Mouse (Mus musculus) large intestine, adult 2 months (tissue): ENCODE data around the gene Ano8. TPM values are rescaled to one million over a fixed set of nuclear protein-coding genes. Genes with fewer than 3 reads are reported as not detected.
A peak's percentile ranks its signal among the peaks of the same experiment; 100 is the strongest.

Experiments
- DNase-seq: peaks from one replicate; pipeline ENCODE4 v3.0.0-alpha.2; 2012; ENCODE audit warnings: low read depth, low spot score
- WGBS: fragments of 180-500 bp; shearing (Covaris S2); methylation state at CpG from one replicate; pipeline ENCODE4 v1.1.7; 2018; 5-methylcytosine and 5-hydroxymethylcytosine counted together
- polyA plus RNA-seq: library from polyadenylated mRNA; depleted of rRNA; stranded (reverse); fragments of >200 nt; gene quantifications from 2 replicates; pipeline ENCODE4 v1.2.3, GENCODE M21; 2012

The Ano8 gene
- polyA plus RNA-seq, 1 experiment, result 7.3 TPM

DNA sequence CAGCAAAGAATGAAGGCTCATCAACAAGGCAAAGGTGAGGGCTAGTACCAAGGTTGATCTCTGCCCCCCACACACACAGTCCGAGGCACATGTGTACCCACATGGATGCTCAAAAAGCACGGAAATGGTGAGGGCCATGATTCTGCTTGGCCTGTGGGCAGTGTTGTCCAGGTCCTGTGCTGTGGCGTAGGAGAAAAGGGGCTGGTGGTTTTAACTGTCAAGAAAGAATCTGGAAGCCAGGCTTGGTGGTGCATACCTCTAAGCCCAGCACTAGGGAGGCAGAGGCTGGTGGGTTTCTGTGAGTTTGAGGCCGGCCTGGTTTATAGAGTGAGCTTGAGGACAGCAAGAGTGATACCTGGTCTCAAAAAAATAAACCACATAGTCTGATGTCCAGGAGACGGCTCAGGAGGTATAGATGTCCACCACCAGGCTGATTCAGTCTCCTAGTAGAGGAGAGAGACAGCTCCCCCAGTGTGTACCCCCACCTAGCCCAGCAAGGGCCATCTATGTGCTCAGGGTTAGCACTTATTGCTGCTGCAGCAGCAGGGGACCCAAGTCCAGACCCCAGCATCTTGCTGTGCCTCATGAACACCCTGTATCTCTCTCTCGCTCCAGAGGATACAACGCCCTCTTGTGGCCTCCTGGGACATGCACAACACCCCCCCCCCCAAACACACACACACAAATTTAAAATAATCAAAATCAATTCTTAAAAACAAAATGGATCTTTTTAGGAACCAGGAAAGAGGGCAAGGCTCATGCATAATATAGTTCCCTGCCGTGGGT lies 13.0 kb downstream of the Ano8 start:
- DNase-seq, result no peak
- 87% methylated on average over 8 of the region's 8 CpGs for WGBS

DNA sequence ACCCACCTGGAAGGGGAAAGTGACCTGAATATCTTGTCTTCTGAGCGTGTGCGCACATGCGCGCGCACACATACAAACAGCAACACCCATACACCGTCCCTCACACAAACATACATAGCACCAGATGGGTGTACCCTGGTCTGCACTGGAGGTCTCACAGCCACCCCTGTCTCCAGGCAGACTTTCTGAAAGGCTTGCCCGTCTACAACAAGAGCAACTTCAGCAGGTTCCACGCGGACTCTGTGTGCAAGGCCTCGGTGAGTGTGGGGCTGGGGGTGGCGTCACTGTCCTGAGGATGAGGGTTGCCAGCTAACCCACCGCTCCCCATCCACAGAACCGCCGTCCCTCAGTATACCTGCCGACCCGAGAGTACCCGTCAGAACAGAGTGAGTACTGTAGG lies 13.9 kb downstream of the Ano8 start:
- 94% methylated on average over 17 of the region's 17 CpGs for WGBS
- no peak for DNase-seq

DNA sequence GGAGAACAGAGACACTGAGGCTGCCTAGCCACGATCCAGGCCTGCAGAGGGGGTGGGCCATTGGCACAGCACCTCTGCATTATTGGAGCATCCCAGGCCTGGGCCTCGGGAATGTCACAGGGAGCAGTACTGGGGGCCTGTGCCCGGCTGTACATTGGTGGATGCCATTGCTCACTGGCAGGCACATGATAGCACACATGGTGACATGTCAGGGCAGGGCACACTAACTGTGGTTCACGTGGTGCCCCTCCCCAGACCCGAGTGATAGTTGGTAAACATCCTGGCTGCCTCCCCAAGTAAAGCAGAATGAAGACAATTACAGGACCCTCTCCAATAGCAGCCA lies 14.9 kb downstream of the Ano8 start:
- WGBS, result 51% methylated on average over 5 of the region's 5 CpGs

DNA sequence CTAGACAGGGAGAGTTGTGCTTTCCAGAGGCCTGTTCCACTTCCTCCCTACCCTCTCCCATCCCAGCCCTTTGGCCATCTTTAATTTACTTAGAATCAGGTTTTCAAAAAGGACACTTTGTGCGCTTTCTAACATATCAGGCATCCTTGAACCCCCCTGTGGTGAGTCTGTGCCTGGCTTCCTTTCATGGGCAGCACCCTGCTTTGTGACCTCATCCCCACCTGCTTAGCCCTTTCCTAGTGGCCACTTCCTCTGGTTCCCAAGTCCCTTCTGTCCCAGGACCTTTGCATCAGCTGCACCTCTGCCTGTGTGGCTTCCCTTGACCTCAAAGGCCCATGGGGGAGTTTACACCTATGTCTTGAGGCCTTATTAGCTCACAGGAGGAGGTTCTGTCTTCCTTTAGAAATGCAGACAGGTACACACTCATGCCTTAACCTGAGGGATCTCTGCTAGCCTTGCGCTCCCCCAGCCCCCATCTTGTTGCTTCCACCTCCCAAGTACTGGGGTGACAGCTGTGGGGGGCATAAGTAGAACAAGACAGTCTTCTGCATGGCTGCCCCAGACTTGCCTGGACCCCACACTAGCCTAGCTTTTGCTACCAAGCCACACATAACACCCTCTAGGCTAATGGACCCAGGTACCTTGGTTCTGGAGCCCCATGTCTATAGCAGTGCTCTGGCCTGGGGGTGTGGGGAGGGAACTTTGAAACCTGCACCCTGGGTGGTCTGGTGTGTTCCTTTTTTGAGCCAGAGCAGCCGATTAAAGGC lies 15.4 kb downstream of the Ano8 start:
- 82% methylated on average over 3 of the region's 3 CpGs for WGBS
- DNase-seq, result no peak

More for the DNA sequence above, 14.9 kb downstream of the Ano8 start:
- DNase-seq, result no peak

GRCm38 (mm10) chr8:71469411-71469810 lies 16.4 kb downstream of the Ano8 start:
- under 1% methylated on average over 24 of the region's 24 CpGs for WGBS
- no peak for DNase-seq

GRCm38 (mm10) chr8:71468916-71469315 lies 16.8 kb downstream of the Ano8 start, which contains the start of gene Dda1:
Gene Dda1, plus strand, starts transcription at chr8:71469199.
- DNase-seq, result peak; percentile 93
- WGBS, result 1% methylated on average over 52 of the region's 52 CpGs

- WGBS, result 89% methylated on average over 1 of the region's 1 CpGs
- DNase-seq, result no peak
These were observed 17.8 kb downstream of the Ano8 start for GRCm38 (mm10) chr8:71468001-71468400.

DNA sequence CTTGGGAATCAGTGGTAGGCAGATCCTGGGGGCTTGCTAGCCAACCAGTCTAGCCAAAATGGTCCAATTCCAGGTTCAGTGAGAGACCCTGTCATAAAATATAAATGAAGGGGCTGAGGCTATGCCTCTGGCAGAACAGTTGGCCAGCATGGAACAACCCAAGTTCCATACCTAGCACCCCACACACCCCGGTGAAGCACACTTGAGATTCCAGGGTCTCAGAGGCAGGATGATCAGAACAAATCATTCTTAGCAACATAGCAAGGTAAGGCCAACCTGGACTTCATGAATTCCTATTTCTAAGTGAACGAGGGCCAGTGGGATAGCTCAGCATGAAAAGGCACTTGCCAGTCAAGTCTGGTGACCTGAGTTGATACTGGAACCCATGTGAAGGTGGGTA lies 18.6 kb downstream of the Ano8 start:
- DNase-seq, result no peak
- 87% methylated on average over 2 of the region's 2 CpGs for WGBS

DNA sequence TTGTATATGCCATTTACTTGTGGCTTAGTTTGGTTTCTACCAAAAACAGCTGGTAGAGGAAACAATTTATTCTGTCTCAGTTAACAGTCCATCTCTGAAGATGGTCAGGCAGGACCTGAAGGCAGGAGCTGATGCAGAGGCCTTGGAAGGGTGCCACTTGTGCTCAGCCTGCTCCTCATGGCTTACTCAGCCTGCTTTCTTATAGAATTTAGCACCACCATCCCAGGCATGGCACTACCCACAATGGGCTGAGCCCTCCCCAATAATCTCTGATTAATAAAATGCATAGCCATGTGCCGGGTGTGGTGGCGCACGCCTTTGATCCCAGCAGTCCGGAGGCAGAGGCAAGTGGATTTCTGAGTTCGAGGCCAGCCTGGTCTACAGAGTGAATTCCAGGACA lies 19.6 kb downstream of the Ano8 start:
- no peak for DNase-seq
- WGBS, result 96% methylated on average over 5 of the region's 5 CpGs

DNA sequence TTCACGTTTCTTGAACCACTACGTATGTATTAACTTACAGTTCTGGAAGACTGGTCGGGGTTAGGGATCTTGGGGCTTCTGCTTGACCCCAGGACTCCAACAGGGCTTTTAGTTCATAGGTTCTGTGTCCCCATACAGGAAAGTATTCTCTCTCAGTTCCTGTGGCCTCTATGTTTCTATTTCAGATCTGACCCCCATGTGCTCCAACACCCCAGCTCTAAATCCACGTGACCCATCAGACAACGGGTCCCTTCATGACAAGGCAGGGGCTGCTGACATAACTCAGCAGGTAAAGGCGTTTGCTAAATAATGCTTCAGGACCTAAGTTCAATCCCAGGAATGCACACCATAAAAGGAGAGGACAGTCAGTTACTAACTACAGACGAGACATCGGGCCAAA lies 20.0 kb downstream of the Ano8 start:
- no peak for DNase-seq
- 73% methylated on average over 8 of the region's 8 CpGs for WGBS

GRCm38 (mm10) chr8:71464513-71465500 lies 21.0 kb downstream of the Ano8 start, which contains the start of gene Mrpl34:
Gene Mrpl34, plus strand, starts transcription at chr8:71464959.
- under 1% methylated on average over 59 of the region's 59 CpGs for WGBS

DNA sequence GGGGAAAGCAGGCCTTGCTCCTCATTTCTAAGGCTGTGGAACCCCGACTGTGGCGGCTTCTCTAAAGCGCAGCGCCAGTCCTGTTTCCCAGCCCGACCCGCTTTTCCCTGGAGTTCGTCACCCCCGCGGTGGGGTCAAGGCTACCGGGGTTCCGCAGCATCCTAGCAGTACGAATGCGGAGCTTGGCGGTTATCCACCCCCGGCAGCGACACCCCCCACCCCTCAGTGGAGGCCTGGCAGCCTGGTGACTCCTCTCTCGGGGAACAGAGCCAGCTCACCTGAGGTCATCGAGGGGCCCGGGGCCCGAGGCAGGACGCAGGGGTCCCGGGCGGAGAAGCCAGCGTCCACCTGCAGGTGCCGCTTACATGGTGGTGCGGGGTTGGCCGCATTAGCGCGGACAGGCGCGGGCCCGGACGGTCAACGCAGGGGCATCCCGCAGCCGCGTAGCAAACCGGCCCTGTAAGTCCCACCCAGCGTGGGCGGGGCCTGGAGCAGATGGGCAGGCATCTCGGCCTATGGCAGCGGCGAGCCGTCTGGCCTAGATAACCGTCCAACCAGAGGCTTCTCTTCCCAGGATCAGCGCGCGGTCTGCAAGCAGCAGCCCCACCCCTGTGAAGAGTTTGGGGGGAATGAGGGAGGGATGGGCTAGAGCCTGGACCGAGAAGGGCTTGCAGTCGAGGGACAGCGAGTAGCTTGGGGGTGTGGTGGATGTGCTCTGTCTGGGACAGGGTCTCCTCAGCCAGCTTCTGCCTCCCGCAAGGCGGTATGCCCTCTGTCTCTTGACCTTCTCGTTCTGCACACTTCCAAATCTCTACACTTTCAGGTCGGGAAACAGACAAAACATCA lies 22.4 kb downstream of the Ano8 start, which contains the start of gene Abhd8:
Gene Abhd8 (minus strand): TSS at position 468 of the 846 bp plus-strand sequence.
- 1% methylated on average over 55 of the region's 55 CpGs for WGBS
- peak; percentile 82 for DNase-seq

More at GRCm38 (mm10) chr8:71464513-71465500, 21.0 kb downstream of the Ano8 start, which contains the start of gene Mrpl34:
- peak; percentile 99 for DNase-seq

DNA sequence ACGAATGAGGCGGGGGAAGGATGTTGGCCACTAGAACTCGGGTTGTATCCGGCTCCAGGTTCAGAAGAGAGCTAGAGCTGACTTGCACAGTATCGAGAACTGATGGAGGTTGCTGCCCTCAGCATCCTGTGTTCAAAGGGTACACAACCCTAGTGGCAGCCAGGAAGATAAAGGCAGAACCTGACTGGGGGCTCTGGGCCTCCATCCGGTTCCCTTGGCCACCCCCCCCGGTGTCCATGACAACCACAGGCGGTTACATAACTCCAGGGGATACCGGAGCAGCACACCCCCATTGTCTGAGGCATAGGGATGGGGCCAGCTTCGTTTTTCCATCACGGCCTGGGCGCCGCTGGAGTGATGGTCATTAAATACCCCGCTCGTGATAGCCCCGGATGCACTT lies 23.0 kb downstream of the Ano8 start:
- 20% methylated on average over 16 of the region's 16 CpGs for WGBS
- no peak for DNase-seq

GRCm38 (mm10) chr8:71462191-71462590 lies 23.6 kb downstream of the Ano8 start:
- no peak for DNase-seq
- WGBS, result 82% methylated on average over 4 of the region's 4 CpGs

DNA sequence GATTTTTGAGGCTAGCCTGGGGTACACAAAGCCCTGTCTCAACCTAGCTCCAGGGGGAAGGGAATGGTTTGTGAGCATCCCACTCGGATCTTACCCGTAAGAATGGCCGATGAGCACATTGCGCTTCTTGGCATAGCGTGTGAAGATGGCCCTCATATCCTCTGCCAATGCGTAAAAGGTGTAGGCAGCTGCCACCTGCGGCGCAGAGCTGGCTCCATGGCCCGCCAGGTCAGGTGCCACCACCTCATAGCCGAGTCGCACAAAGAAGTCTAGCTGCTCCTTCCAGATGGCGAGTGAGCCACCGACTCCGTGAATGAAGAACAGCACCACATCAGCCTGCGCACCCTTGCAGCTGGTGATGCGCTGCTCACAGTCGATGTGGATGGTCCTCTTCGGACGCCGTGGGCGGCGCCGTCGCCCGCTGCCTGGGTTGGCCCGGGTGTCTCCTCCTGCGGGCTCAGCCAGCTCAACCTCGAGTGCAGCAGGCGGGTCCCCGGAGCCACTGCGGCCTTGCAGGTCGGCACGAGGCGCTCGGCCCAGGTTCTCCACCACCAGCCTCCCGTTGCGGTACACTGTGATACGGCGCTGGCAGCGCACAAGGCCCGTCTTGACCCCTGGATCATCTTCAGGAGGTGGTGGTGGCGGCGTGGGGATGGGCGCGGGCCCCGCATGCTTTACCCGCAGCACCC lies 24.5 kb downstream of the Ano8 start:
- WGBS, result 91% methylated on average over 47 of the region's 47 CpGs
- DNase-seq, result no peak

DNA sequence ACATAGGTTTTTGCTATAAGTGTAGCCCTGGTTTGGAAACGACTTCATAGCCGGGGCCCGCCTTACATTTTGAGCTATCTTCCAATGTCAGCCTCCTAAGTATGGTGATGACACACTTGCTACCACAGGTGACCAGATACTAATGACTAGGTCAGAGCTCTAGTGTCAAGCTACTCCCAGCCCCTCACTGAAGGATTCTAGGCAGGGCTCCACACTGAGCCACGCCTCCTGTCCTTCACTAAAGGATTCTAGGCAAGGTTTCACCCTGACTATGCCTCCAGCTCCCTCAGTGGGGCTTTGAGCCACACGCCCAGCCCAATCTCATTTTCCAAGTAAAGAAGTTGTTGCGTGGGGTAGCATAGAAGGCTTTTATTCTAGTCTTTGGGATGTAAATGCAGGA lies 25.0 kb downstream of the Ano8 start:
- 96% methylated on average over 6 of the region's 6 CpGs for WGBS
- no peak for DNase-seq

DNA sequence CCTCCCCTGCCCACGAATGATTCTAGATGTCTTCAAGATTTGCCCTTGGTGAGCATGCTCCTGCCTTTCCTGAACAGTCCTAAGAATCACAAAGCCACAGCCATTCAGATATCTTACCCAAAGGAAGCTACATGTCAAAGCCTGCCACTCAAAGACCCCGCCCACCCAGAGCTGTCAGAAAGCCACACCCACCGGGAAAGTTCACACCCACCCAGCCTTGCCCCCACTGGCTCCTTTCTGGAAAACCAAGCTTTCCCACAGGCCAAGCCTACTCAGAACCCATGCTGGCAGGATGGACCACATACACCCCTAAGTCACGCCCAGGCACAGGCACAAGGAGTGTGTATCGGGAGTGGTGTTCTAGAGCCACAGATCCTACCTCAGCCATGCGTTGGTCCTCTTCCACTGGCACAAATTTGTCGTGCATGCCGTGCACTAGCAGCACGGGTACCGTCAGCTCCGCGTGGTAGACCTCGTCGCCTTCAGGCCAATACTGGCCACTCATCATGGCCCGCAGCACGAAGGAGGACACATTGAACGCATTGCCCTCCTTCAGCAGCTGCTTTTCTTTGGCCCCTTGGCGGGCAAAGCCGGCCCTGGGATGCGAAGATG lies 28.0 kb downstream of the Ano8 start:
- WGBS, result 87% methylated on average over 20 of the region's 20 CpGs
- no peak for DNase-seq

GRCm38 (mm10) chr8:71456906-71457305 lies 28.9 kb downstream of the Ano8 start:
- no peak for DNase-seq
- 38% methylated on average over 22 of the region's 22 CpGs for WGBS
